Mouse (Mus musculus) hindbrain, embryonic 13.5 days (tissue): Measurements from ENCODE around the gene Ntng1. TPM values are rescaled to one million over a fixed set of nuclear protein-coding genes. Genes with fewer than 3 reads are reported as not detected.

Experiments
- ATAC-seq: fragments of 200-750 bp; cut with Nextera tagmentation; 2 replicates; pipeline ENCODE4 v1.8.0; 2017; ENCODE audit warnings: moderate TSS enrichment; ENCODE audit not compliant: low FRiP score
- H3K27ac ChIP-seq: fragments of 300-500 bp; sonication (generic); 2 replicates; pipeline ENCODE4 v1.5.1; 2015; ENCODE audit warnings: inconsistent platforms, mild to moderate bottlenecking, moderate library complexity
- H3K27me3 ChIP-seq: fragments of 300-500 bp; sonication (generic); 2 replicates; pipeline ENCODE4 v1.6.1; 2015; ENCODE audit warnings: mild to moderate bottlenecking, inconsistent platforms
- H3K36me3 ChIP-seq: fragments of 300-500 bp; sonication (generic); 2 replicates; pipeline ENCODE4 v1.6.1; 2015; ENCODE audit warnings: mild to moderate bottlenecking, inconsistent platforms
- H3K4me1 ChIP-seq: fragments of 300-500 bp; sonication (generic); replicated peaks from 2 replicates; pipeline ENCODE4 v1.6.1; 2015; ENCODE audit warnings: inconsistent platforms
- H3K4me2 ChIP-seq: fragments of 300-500 bp; sonication (generic); 2 replicates; pipeline ENCODE4 v1.6.1; 2015; ENCODE audit warnings: inconsistent platforms, mild to moderate bottlenecking, moderate library complexity
- H3K4me3 ChIP-seq: fragments of 300-500 bp; sonication (generic); 2 replicates; pipeline ENCODE4 v1.5.1; 2015; ENCODE audit warnings: mild to moderate bottlenecking, inconsistent platforms
- H3K9ac ChIP-seq: fragments of 300-500 bp; sonication (generic); 2 replicates; pipeline ENCODE4 v1.6.1; 2015; ENCODE audit warnings: mild to moderate bottlenecking, inconsistent platforms
- H3K9me3 ChIP-seq: fragments of 300-500 bp; sonication (generic); 2 replicates; pipeline ENCODE4 v1.6.1; 2016; ENCODE audit warnings: inconsistent platforms
- WGBS: fragments of 180-500 bp; shearing (Covaris S2); methylation state at CpG from one replicate; pipeline ENCODE4 v1.1.7; 2015; 5-methylcytosine and 5-hydroxymethylcytosine counted together
- polyA plus RNA-seq: library from polyadenylated mRNA; unstranded; fragments of >200 nt; fragmentation: Nextera tagmentation; extraction: Ambion mirVana; gene quantifications from 2 replicates; pipeline ENCODE4 v1.2.1, GENCODE M21; 2015

The Ntng1 gene
- polyA plus RNA-seq, 1 experiment from 2014 or later, result 19.7 TPM

DNA sequence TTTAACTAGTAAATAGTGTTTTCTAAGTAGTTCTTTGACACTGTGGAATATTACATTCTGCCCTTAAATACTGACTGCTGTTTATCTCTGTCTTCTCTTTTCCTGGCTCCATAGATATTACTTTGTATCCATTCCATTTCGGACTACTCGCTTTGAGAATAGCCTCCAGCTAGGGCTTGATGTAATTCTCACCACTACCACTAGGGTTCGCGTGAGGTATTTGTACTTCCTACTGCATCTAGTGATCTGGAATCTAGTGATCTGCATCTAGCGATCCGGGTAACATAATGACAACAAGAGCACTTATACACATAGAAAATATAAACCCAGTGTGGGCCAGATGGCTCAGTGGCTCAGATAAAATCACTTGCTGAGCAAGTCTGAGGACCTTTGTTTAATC lies 14.2 kb downstream of the Ntng1 start:
- H3K4me3 ChIP-seq, result no peak overlapping the region
- 64% methylated on average over 6 of the region's 6 CpGs for WGBS
- no peaks in the 10 kb centered on the region for H3K27me3 ChIP-seq
- H3K4me2 ChIP-seq, result no peak overlapping the region
- H3K4me1 ChIP-seq, result peaks cover 26% of the 10 kb centered on the region
- H3K36me3 ChIP-seq, result no peaks in the 10 kb centered on the region
- ATAC-seq, result no peak
- no peaks in the 10 kb centered on the region for H3K9me3 ChIP-seq
- no peak overlapping the region for H3K9ac ChIP-seq
- no peak overlapping the region for H3K27ac ChIP-seq

DNA sequence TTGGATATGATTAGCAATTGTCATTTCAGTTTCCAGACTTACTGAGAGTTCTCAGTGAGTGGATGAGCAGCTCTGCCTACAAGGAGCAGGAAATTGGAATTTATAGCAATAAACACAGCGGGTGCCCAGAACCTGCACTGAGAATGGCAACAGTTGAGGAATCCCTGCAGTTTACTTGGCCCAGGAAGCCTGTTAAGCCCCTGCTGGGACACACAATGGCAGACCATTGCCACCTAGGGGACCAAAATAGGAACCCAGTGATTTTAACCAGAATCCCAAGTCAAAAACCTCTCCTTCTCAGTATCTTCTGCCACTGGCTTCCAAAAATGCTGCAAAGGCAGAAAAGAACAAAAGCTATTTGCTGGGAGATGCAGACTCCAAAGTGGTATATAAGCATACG lies 37.8 kb downstream of the Ntng1 start:
- no peaks in the 10 kb centered on the region for H3K4me1 ChIP-seq
- no peak overlapping the region for H3K9ac ChIP-seq
- no peaks in the 10 kb centered on the region for H3K36me3 ChIP-seq
- H3K27me3 ChIP-seq, result no peaks in the 10 kb centered on the region
- H3K27ac ChIP-seq, result no peak overlapping the region
- H3K9me3 ChIP-seq, result no peaks in the 10 kb centered on the region
- no peak overlapping the region for H3K4me3 ChIP-seq
- ATAC-seq, result no peak
- WGBS, result 31% methylated on average over 2 of the region's 2 CpGs
- no peak overlapping the region for H3K4me2 ChIP-seq

DNA sequence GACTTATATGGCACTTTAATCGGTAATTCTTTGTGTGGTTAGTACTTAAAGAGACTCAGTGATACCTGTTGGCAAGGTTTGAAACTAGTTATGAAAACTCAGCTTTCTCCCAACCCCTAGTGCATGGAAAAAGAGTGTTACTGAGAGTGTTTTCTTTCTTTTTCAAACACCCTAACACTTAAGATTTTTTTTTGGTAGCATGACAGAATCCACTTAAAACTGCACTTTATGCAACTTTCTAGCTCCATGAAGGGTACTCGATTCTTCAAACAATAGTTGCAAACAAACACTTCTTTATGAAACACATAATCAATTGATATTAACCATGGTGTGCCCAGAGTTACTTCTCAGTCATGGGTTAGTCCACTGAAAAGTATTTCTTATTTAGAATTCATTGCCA lies 49.4 kb downstream of the Ntng1 start:
- no peak overlapping the region for H3K4me2 ChIP-seq
- peaks cover 3% of the 10 kb centered on the region; the same call in 1 of the 2 replicates for H3K4me1 ChIP-seq
- H3K27me3 ChIP-seq, result no peaks in the 10 kb centered on the region
- H3K9ac ChIP-seq, result no peak overlapping the region
- no peak overlapping the region for H3K4me3 ChIP-seq
- no peak overlapping the region for H3K27ac ChIP-seq
- no peaks in the 10 kb centered on the region for H3K9me3 ChIP-seq
- 73% methylated on average over 2 of the region's 2 CpGs for WGBS
- no peaks in the 10 kb centered on the region for H3K36me3 ChIP-seq
- ATAC-seq, result no peak

DNA sequence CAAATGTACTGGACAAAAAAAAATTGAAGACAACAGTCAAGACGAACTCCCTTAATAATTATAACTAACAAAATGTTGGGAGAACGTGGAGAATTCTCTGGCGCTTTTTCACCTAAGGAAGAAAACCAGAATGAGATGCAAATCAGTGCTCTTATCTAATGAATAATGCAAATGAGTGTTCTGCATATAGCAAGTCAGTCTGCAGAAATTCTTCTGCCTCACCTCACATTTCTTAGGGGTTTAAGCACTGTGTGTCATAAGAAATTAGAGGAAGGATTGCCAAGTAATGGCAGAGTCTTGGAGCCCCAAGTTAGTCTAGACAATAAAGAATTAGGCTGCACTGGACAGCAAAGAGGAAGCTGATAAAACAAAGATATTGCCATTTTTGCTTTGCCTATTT lies 49.8 kb downstream of the Ntng1 start:
- Histone ChIP-seq H3K4me1 (peaks cover 3% of the 10 kb centered on the region; the same call in 1 of the 2 replicates), H3K4me3 (no peak overlapping the region), H3K9ac (no peak overlapping the region), H3K27me3 (no peaks in the 10 kb centered on the region), H3K9me3 (no peaks in the 10 kb centered on the region), H3K36me3 (no peaks in the 10 kb centered on the region), H3K4me2 (no peak overlapping the region), H3K27ac (no peak overlapping the region)
- no peak for ATAC-seq
- WGBS, result 57% methylated on average over 3 of the region's 3 CpGs

DNA sequence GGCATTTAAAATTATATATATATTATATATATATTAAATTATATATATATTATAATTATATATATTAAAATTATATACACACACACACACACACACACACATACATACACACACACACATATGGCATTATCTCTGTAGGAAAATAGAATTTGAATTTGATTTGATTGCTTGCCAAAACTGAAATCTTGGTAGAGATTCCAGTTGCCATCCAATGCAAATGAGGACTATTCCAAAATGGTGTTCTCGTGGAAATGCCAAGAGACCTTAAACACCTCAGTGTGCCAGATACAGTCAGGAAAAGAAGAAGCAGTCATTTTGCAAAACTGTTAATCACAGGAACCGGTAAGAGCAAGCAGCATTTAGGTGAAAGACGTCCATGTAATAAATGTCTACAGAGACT lies 51.3 kb downstream of the Ntng1 start:
- WGBS, result 86% methylated on average over 3 of the region's 3 CpGs
- Histone ChIP-seq H3K9ac (no peak overlapping the region), H3K27me3 (no peaks in the 10 kb centered on the region), H3K4me1 (peaks cover 3% of the 10 kb centered on the region; the same call in 1 of the 2 replicates), H3K36me3 (no peaks in the 10 kb centered on the region), H3K4me3 (no peak overlapping the region), H3K4me2 (no peak overlapping the region), H3K9me3 (no peaks in the 10 kb centered on the region), H3K27ac (no peak overlapping the region)
- ATAC-seq, result no peak

DNA sequence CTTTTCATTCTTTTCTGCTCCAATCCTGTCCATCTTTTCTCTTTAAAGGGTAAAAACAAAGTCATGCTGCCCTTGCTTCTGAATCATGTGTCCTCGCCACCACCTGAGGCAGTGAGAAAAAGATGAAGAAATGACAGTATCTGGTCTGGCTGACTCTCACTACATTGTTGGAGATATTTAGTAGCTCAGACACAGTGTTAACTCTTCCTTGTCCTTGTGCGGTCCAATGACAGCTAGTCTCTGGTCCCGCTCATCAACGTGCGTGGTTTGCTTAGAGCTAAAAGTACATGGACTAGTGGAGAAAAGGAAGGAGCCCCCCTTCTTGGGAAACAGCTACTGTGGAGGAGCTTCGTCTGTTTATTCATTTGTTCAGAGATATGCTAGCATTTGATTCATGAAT lies 56.6 kb downstream of the Ntng1 start:
- no peaks in the 10 kb centered on the region for H3K27me3 ChIP-seq
- WGBS, result 87% methylated on average over 6 of the region's 6 CpGs
- H3K36me3 ChIP-seq, result no peaks in the 10 kb centered on the region
- H3K9ac ChIP-seq, result no peak overlapping the region
- no peak overlapping the region for H3K4me2 ChIP-seq
- 0 out of 2 replicates have a peak, but pooled peaks cover 5% of the 10 kb centered on the region for H3K4me1 ChIP-seq
- H3K27ac ChIP-seq, result no peak overlapping the region
- no peak for ATAC-seq
- no peak overlapping the region for H3K4me3 ChIP-seq
- H3K9me3 ChIP-seq, result no peaks in the 10 kb centered on the region

DNA sequence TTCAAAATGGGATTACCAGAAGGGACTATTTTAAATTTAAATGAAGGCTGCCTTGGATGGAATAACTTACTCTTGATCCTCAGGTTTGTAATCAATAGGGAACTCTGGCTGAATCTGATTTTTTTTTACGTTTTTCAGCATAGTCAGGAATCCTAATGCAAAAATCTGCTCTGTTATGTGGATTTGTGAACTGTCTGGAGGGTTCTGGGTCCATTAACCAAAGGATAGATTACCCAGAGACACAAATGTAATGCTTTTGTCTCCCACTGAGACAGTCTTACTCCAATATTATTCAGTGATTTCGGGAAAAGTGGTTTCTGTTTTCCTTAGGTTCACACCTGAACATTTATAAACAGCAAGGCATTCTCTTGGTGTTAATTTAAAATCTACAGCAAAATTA lies 58.5 kb downstream of the Ntng1 start:
- no peaks in the 10 kb centered on the region for H3K36me3 ChIP-seq
- H3K9me3 ChIP-seq, result no peaks in the 10 kb centered on the region
- ATAC-seq, result no peak
- WGBS, result 49% methylated on average over 2 of the region's 2 CpGs
- no peaks in the 10 kb centered on the region for H3K27me3 ChIP-seq
- no peak overlapping the region for H3K9ac ChIP-seq
- H3K4me2 ChIP-seq, result no peak overlapping the region
- H3K4me3 ChIP-seq, result no peak overlapping the region
- H3K27ac ChIP-seq, result 0 out of 2 replicates have a peak overlapping the region, but pooled peaks have one; percentile 18
- 0 out of 2 replicates have a peak, but pooled peaks cover 5% of the 10 kb centered on the region for H3K4me1 ChIP-seq

DNA sequence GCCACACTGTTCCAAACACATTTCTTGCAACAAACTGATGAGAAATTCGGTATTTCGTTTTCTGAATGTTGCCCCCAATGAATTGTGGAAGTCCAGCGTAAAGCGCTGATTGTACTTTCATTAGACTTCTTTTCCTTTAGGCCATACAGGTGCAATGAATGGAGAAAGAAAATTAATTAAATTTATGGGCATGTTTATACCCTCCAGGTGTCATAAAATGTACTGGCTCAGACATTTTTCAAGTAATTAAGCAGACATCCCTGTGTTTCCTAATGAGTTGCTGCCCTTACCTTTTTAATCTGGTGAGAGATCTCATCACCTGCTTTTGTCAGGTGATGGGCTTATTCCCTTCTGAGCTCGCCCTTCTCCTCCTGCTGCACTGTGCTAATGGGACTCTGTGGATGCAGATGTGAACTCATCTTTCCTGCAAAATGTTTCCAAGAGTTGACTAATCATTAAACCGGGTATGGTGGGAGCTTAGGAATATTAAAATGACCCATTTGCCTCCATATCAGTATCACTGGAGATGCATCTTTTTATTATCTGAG lies 79.0 kb downstream of the Ntng1 start:
- 72% methylated on average over 6 of the region's 6 CpGs for WGBS
- no peak overlapping the region for H3K4me3 ChIP-seq
- no peaks in the 10 kb centered on the region for H3K9me3 ChIP-seq
- H3K36me3 ChIP-seq, result no peaks in the 10 kb centered on the region
- H3K4me2 ChIP-seq, result no peak overlapping the region
- no peaks in the 10 kb centered on the region for H3K27me3 ChIP-seq
- no peak overlapping the region for H3K9ac ChIP-seq
- no peaks in the 10 kb centered on the region for H3K4me1 ChIP-seq
- no peak overlapping the region for H3K27ac ChIP-seq
- ATAC-seq, result no peak

DNA sequence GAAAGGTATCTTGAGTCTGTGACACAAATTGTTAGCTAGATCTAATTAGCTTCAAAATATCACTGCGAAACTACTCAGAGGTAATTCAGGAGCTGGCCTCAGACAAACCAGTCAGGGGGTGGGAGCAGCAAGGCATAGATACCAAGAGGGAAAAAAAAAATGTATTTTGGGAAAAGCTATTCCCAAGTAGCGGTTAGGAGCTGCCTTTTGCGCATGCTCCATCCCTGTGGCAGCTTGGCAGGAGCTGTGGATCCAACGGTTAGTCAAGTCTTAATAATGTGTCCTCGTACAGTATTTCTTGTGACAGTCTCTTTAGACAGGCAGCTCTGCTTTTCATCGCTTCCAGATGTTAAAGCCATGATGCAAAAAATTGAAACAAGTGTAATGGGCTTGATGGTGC lies 87.9 kb downstream of the Ntng1 start:
- Histone ChIP-seq H3K36me3 (no peaks in the 10 kb centered on the region), H3K4me1 (no peaks in the 10 kb centered on the region), H3K9me3 (no peaks in the 10 kb centered on the region), H3K27me3 (no peaks in the 10 kb centered on the region), H3K4me3 (no peak overlapping the region), H3K9ac (no peak overlapping the region), H3K27ac (no peak overlapping the region), H3K4me2 (no peak overlapping the region)
- ATAC-seq, result no peak
- WGBS, result 80% methylated on average over 6 of the region's 6 CpGs

DNA sequence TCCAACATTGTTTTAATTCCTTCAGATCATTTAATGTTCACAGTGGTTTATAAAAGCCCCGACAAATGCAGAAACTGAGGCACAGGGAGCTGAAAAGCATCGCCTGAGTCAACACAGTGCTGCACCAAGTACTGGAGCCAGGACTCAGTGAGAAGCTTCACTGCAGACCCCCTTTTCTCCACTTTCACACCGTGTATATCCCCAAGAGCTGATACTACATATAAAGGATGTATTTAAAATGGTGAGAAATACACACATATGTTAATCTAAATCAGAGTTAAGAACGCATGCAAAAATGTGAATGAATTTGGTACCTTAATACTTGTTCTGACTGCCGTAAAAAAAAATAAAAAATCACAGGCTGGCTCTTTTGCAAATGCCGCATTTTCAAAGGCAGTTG lies 88.4 kb downstream of the Ntng1 start:
- H3K4me3 ChIP-seq, result no peak overlapping the region
- H3K27ac ChIP-seq, result no peak overlapping the region
- H3K4me1 ChIP-seq, result no peaks in the 10 kb centered on the region
- H3K9me3 ChIP-seq, result no peaks in the 10 kb centered on the region
- no peak for ATAC-seq
- WGBS, result 88% methylated on average over 6 of the region's 6 CpGs
- no peaks in the 10 kb centered on the region for H3K36me3 ChIP-seq
- H3K4me2 ChIP-seq, result no peak overlapping the region
- no peaks in the 10 kb centered on the region for H3K27me3 ChIP-seq
- H3K9ac ChIP-seq, result no peak overlapping the region

DNA sequence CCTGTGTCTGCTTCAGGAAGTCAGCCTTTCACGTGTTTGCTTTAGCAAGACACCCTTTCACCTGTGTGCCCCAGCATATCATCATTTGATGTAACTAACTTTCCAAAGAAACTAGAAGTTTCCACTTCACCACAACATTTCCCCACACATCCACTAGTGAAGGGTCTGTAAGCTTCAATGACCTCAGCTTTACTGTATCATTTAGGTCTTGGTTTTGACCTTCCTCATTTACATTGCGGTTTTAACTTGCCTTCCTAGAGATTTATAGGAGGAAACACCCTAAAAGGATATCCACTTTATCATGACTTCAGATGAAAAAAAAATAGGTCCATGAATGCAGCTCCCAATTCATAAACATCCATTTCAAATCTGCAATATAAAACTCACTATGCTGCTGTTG lies 89.7 kb downstream of the Ntng1 start:
- Histone ChIP-seq H3K36me3 (no peaks in the 10 kb centered on the region), H3K9me3 (no peaks in the 10 kb centered on the region), H3K4me3 (no peak overlapping the region), H3K4me2 (no peak overlapping the region), H3K4me1 (no peaks in the 10 kb centered on the region), H3K27ac (no peak overlapping the region), H3K27me3 (no peaks in the 10 kb centered on the region), H3K9ac (no peak overlapping the region)
- ATAC-seq, result no peak
- WGBS, result 91% methylated on average over 2 of the region's 2 CpGs

DNA sequence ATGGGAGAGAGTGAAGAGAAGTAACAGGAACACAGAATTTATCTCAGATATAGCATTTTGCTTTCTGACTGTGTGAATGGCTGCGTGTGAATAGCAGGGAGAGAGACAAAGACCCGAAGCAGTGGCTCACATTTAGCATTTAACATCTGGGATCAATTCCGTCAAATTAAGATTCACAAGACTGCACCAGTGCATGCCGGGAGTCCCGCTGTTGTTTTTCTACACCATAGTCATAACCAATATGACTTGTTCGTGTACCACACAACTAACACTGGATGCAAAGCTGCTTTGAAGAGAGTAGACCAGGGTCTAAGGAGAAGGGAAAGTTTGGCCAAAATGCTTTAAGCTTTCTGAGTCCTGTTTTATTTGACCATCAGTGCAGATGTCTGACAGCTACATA lies 95.7 kb downstream of the Ntng1 start:
- Histone ChIP-seq H3K9me3 (no peaks in the 10 kb centered on the region), H3K4me1 (0 out of 2 replicates have a peak, but pooled peaks cover 3% of the 10 kb centered on the region), H3K27ac (no peak overlapping the region), H3K36me3 (no peaks in the 10 kb centered on the region), H3K4me3 (no peak overlapping the region), H3K4me2 (no peak overlapping the region), H3K27me3 (no peaks in the 10 kb centered on the region), H3K9ac (no peak overlapping the region)
- 59% methylated on average over 6 of the region's 6 CpGs for WGBS
- ATAC-seq, result no peak

DNA sequence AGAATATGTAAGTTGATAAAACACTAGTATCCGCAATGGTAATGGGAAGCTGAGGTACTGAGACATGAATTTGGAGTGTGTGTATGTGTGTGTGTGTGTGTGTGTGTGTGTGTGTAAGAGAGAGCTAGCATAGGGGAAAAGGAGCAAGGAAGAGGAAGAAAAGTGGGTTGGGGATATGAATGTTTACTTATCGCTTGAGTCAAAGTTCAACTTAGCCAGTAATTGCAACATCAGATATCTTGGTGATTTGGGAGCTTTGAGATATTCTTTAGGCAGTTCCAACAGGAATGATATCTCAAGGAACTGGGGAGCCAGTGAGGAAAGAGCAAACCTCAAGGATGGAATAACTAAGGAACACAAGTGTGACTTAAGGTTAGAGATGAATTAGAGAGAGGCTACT lies 97.1 kb downstream of the Ntng1 start:
- WGBS, result 96% methylated on average over 2 of the region's 2 CpGs
- H3K36me3 ChIP-seq, result no peaks in the 10 kb centered on the region
- no peaks in the 10 kb centered on the region for H3K27me3 ChIP-seq
- no peak overlapping the region for H3K4me3 ChIP-seq
- H3K9me3 ChIP-seq, result no peaks in the 10 kb centered on the region
- no peak for ATAC-seq
- H3K4me2 ChIP-seq, result no peak overlapping the region
- 0 out of 2 replicates have a peak, but pooled peaks cover 3% of the 10 kb centered on the region for H3K4me1 ChIP-seq
- no peak overlapping the region for H3K27ac ChIP-seq
- no peak overlapping the region for H3K9ac ChIP-seq
